Mouse (Mus musculus) heart, embryonic 10.5 days (tissue): ENCODE results near the gene Gsg1l. TPM values are rescaled to one million over a fixed set of nuclear protein-coding genes. Genes with fewer than 3 reads are reported as not detected.

Source experiments
- DNase-seq: peaks from one replicate; pipeline ENCODE4 v3.0.0-alpha.2; 2017; ENCODE audit warnings: low spot score
- H3K27ac ChIP-seq: fragments of 300-500 bp; sonication (generic); 2 replicates; pipeline ENCODE4 v1.5.1; 2016; ENCODE audit warnings: mild to moderate bottlenecking
- H3K27me3 ChIP-seq: fragments of 300-500 bp; sonication (generic); 2 replicates; pipeline ENCODE4 v1.6.1; 2016; ENCODE audit warnings: mild to moderate bottlenecking; ENCODE audit not compliant: poor library complexity, insufficient read depth, severe bottlenecking
- H3K36me3 ChIP-seq: fragments of 300-500 bp; sonication (generic); 2 replicates; pipeline ENCODE4 v1.6.1; 2016; ENCODE audit warnings: mild to moderate bottlenecking, moderate library complexity
- H3K4me1 ChIP-seq: fragments of 300-500 bp; sonication (generic); 2 replicates; pipeline ENCODE4 v1.6.1; 2016; ENCODE audit warnings: mild to moderate bottlenecking
- H3K4me3 ChIP-seq: fragments of 300-500 bp; sonication (generic); 2 replicates; pipeline ENCODE4 v1.5.1; 2016; ENCODE audit warnings: mild to moderate bottlenecking, moderate library complexity
- H3K9me3 ChIP-seq: fragments of 300-500 bp; sonication (generic); 2 replicates; pipeline ENCODE4 v1.6.1; 2016; ENCODE audit warnings: mild to moderate bottlenecking, moderate library complexity
- WGBS: fragments of 180-500 bp; shearing (Covaris S2); methylation state at CpG from one replicate; pipeline ENCODE4 v1.1.7; 2016; 5-methylcytosine and 5-hydroxymethylcytosine counted together
- polyA plus RNA-seq: library from polyadenylated mRNA; unstranded; fragments of >200 nt; fragmentation: Nextera tagmentation; extraction: Ambion mirVana; gene quantifications from 2 replicates; pipeline ENCODE4 v1.2.1, GENCODE M21; 2016

The Gsg1l gene
- polyA plus RNA-seq, 1 experiment from 2014 or later, result 3.1 TPM

- peaks cover 35% of the 10 kb centered on the region for H3K4me1 ChIP-seq
- WGBS, result 49% methylated on average over 11 of the region's 11 CpGs
Measured at GRCm38 (mm10) chr7:126012325-126013021, 69.7 kb downstream of the Gsg1l start.

DNA sequence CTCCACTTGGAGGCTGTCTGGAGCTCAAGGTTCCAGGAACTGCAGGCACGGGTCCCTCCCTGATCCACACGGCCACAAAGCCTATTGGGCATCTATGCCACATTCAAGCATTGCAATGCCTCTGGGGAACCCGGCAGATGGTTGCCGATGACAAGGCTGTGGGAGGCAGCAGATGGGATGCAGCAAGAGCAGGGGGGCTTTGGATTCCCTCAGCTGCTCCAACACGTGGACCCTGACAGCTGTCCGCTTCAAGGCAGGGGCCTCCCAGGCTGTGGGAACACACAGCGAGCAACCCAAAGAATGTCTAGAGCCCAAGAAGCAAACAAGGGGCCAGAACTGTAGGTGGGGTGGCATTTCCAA lies 73.4 kb downstream of the Gsg1l start:
- Histone ChIP-seq H3K9me3 (no peaks in the 10 kb centered on the region), H3K36me3 (no peaks in the 10 kb centered on the region), H3K27ac (0 out of 2 replicates have a peak overlapping the region, but pooled peaks have one; percentile 23), H3K4me3 (no peak overlapping the region), H3K4me1 (peaks cover 35% of the 10 kb centered on the region), H3K27me3 (no peaks in the 10 kb centered on the region)
- 75% methylated on average over 7 of the region's 7 CpGs for WGBS
- no peak for DNase-seq

More at GRCm38 (mm10) chr7:126012325-126013021, 69.7 kb downstream of the Gsg1l start:
- Histone ChIP-seq H3K36me3 (no peaks in the 10 kb centered on the region), H3K27ac (peak overlapping the region; percentile 25), H3K27me3 (no peaks in the 10 kb centered on the region), H3K4me3 (no peak overlapping the region), H3K9me3 (no peaks in the 10 kb centered on the region)
- no peak for DNase-seq

DNA sequence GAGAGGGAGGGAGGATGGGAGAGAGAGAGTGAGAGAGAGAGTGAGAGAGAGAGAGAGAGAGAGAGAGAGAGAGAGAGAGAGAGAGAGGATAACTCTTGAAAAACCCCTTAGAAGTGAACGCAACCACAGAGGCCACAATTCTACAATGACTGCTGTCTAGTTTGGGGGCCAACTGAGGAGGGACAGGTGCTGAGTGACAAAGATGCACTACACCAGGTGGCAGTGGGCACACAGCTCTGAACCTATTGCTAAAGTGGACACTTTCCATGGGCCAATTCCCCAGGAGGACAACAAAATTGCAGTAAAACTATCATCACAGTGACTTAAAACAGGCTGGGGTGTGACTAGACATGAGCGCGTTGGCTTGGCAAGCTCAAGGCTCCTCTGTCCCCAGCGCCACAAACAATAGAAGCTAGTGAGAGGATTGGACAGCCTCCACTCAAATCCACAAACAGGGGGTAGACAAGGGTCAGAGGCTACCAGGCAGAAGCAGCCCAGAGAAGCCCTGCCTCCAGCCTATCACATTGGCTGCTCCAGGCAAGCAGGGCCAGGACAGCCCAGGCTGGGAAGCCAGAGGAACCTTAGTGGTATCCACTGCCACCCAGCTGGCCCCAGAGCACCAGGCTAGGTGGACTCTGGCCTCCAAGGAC lies 73.9 kb downstream of the Gsg1l start:
- Histone ChIP-seq H3K27ac (0 out of 2 replicates have a peak overlapping the region, but pooled peaks have one; percentile 23), H3K27me3 (no peaks in the 10 kb centered on the region), H3K4me1 (peaks cover 32% of the 10 kb centered on the region), H3K36me3 (no peaks in the 10 kb centered on the region), H3K9me3 (no peaks in the 10 kb centered on the region), H3K4me3 (no peak overlapping the region)
- 81% methylated on average over 4 of the region's 4 CpGs for WGBS
- no peak for DNase-seq

DNA sequence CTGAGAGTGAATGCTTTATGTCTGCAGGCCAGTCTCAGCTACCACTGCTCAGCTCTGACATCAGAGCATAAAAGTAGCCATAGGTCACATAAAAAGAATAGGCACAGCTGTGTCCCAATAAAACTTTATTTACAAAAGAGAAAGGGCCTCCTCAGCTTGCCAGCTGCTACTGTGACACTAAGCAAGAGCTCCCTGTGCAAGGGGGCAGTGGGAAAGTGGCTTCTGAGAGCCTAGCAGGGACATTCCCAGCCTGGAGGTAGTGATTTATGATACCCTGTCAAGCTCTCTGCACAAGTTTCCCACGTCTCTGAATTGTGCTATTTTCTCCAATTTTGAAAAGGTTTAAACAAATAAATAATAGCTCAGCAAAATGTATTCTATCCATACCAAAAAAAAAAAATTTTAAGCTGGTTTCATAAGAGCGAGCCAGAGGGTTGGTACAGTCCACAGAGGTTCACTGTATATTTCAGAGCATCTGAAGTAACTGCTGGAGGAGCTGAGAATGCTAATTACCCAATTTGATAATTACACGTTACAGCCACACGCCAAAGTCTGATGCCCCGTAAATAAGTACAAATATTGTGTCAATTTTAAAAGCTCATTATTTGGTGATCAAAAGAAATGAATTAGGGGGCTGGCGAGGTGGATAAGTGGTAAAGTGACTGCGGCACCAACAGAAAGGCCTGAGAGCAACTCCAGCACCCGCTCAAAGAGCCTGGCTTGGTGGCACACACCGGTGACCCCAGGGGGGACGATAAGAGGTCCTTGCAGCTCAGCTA lies 74.9 kb downstream of the Gsg1l start:
- Histone ChIP-seq H3K27me3 (no peaks in the 10 kb centered on the region), H3K4me3 (no peak overlapping the region), H3K36me3 (no peaks in the 10 kb centered on the region), H3K27ac (no peak overlapping the region), H3K4me1 (peaks cover 28% of the 10 kb centered on the region), H3K9me3 (no peaks in the 10 kb centered on the region)
- WGBS, result 73% methylated on average over 10 of the region's 10 CpGs
- no peak for DNase-seq

- Histone ChIP-seq H3K4me3 (no peak overlapping the region), H3K4me1 (peaks cover 31% of the 10 kb centered on the region), H3K27me3 (0 out of 2 replicates have a peak, but pooled peaks cover 4% of the 10 kb centered on the region), H3K36me3 (no peaks in the 10 kb centered on the region), H3K27ac (no peak overlapping the region), H3K9me3 (no peaks in the 10 kb centered on the region)
- 65% methylated on average over 5 of the region's 5 CpGs for WGBS
- DNase-seq, result no peak
Measured at GRCm38 (mm10) chr7:126005274-126005673, 76.9 kb downstream of the Gsg1l start.

- 0 out of 2 replicates have a peak overlapping the region, but pooled peaks have one; percentile 29 for H3K27ac ChIP-seq
- H3K27me3 ChIP-seq, result peaks cover 4% of the 10 kb centered on the region; the same call in 1 of the 2 replicates
- no peak for DNase-seq
- 66% methylated on average over 5 of the region's 5 CpGs for WGBS
- no peaks in the 10 kb centered on the region for H3K36me3 ChIP-seq
- H3K9me3 ChIP-seq, result no peaks in the 10 kb centered on the region
- H3K4me1 ChIP-seq, result peaks cover 20% of the 10 kb centered on the region
- H3K4me3 ChIP-seq, result no peak overlapping the region
Measured at GRCm38 (mm10) chr7:126001683-126002082, 80.5 kb downstream of the Gsg1l start.

DNA sequence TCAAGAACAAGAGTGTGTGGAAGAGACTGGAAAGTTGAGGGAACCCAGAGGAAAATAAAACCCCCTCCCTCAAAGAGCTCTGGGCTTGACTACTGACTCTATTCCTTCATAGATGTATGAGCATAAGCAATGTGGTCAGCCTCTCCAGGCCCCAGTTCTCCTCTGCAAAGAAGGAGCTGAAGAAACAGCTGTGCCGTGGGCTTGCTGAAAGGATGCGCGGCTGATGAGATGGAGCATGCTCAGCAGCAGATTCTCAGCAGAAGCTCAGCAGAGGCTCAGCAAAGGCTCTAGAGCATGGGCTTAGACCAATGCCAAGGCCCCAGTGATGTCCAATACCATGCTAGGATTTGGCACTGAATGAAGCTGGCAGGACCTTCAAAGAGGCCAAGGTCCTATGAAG lies 82.3 kb downstream of the Gsg1l start:
- 89% methylated on average over 3 of the region's 3 CpGs for WGBS
- peaks cover 20% of the 10 kb centered on the region for H3K4me1 ChIP-seq
- no peaks in the 10 kb centered on the region for H3K9me3 ChIP-seq
- no peaks in the 10 kb centered on the region for H3K36me3 ChIP-seq
- no peak overlapping the region for H3K4me3 ChIP-seq
- H3K27ac ChIP-seq, result no peak overlapping the region
- no peak for DNase-seq
- peaks cover 4% of the 10 kb centered on the region; the same call in 1 of the 2 replicates for H3K27me3 ChIP-seq

GRCm38 (mm10) chr7:125996151-125996550 lies 86.1 kb downstream of the Gsg1l start:
- DNase-seq, result no peak
- Histone ChIP-seq H3K4me1 (peaks cover 10% of the 10 kb centered on the region), H3K9me3 (no peaks in the 10 kb centered on the region), H3K27me3 (peaks cover 2% of the 10 kb centered on the region; the same call in 1 of the 2 replicates), H3K27ac (no peak overlapping the region), H3K4me3 (no peak overlapping the region), H3K36me3 (no peaks in the 10 kb centered on the region)
- WGBS, result 81% methylated on average over 1 of the region's 1 CpGs

DNA sequence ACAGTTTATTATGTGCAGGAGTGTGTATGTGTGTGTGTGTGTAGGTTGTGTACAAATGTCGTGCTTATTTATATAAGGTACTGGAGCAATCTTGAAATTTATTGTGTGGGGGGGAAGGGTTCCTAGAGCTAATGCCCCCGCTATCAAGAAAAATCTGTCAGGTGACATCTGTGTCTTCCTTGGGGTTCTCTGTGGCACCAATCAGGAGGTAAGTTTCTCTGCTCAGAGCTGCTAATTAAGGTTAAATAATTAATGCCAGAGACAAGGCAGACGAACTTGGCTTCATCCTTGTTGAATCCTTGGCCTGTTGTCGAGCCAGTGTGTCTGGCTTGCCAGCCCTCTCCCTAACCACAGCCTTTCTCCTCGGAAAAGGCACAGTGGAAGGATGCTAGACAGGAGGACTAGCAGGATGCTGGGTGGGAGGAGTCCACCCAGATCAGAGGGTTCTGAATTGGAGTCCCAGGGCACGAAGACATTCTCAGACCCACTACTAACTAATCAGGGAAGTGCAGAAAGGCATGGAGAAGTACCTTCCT lies 89.8 kb downstream of the Gsg1l start:
- WGBS, result 65% methylated on average over 6 of the region's 6 CpGs
- Histone ChIP-seq H3K36me3 (no peaks in the 10 kb centered on the region), H3K27ac (no peak overlapping the region), H3K27me3 (no peaks in the 10 kb centered on the region), H3K9me3 (no peaks in the 10 kb centered on the region), H3K4me3 (no peak overlapping the region), H3K4me1 (peaks cover 28% of the 10 kb centered on the region)
- no peak for DNase-seq

DNA sequence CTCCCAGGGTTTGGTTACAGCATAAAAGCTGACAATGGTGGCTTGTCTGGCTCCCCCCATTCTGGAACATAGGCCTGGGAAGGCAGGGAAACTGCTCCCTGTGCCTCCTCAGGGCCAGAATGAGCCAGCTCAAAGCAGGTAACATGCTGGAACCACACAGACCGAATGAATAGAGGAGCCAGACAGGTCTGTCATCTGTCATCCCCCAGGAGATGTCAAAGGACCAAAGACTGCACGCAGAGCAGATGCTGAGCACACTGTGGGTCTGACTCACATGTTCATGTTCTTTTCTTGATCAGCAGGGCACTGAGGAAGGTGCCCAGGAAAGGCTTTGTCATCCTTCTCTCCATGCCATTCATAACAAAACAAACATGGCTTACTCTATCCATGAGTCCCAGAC lies 90.4 kb downstream of the Gsg1l start:
- 45% methylated on average over 2 of the region's 2 CpGs for WGBS

DNA sequence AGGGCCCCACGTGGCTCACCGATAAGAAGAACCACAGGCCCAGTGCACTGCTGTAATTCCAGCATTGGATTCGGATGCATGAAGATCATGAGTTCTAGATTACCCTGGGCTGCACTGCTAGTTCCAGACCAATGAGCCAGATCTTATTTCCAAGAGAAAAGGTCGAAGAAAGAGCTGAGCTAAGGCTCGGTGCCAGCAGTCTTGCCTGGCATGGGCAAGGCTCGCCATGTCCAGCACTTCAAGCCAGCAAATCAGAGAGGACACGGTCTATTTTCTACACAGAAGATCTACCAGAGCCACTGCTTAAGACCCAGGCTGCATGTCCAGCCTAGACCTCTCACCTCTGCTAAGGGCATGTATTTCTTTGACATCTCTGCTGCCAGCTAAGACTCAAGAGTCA lies 92.2 kb downstream of the Gsg1l start:
- Histone ChIP-seq H3K9me3 (no peaks in the 10 kb centered on the region), H3K27ac (0 out of 2 replicates have a peak overlapping the region, but pooled peaks have one; percentile 30), H3K4me1 (peaks cover 40% of the 10 kb centered on the region), H3K4me3 (no peak overlapping the region), H3K36me3 (no peaks in the 10 kb centered on the region), H3K27me3 (no peaks in the 10 kb centered on the region)
- WGBS, result 80% methylated on average over 7 of the region's 7 CpGs
- DNase-seq, result no peak

More for the DNA sequence above, 90.4 kb downstream of the Gsg1l start:
- Histone ChIP-seq H3K27ac (no peak overlapping the region), H3K9me3 (no peaks in the 10 kb centered on the region), H3K4me3 (no peak overlapping the region), H3K4me1 (peaks cover 34% of the 10 kb centered on the region), H3K27me3 (no peaks in the 10 kb centered on the region), H3K36me3 (no peaks in the 10 kb centered on the region)
- no peak for DNase-seq

GRCm38 (mm10) chr7:125989489-125989888 lies 92.7 kb downstream of the Gsg1l start:
- Histone ChIP-seq H3K36me3 (no peaks in the 10 kb centered on the region), H3K4me3 (no peak overlapping the region), H3K27me3 (no peaks in the 10 kb centered on the region), H3K4me1 (peaks cover 40% of the 10 kb centered on the region), H3K9me3 (no peaks in the 10 kb centered on the region), H3K27ac (peak overlapping the region; percentile 30; the same call in 1 of the 2 replicates)
- no peak for DNase-seq
- WGBS, result 31% methylated on average over 4 of the region's 4 CpGs
